Mouse (Mus musculus): Measurements from ENCODE around the gene Mpp4.

Gene Mpp4

GRCm38 (mm10) chr1:59163030-59163461, at the start of gene Mpp4:
TSS of gene Mpp4 (minus strand) at chr1:59163389.
- peak; percentile 37 to 52 for DNase-seq (ENCODE audit: low spot score in 2 of 2)

- no peak for DNase-seq (ENCODE audit: low spot score in 2 of 2)
Measured at GRCm38 (mm10) chr1:59212951-59213350, 49.8 kb upstream of the Mpp4 start.

DNA sequence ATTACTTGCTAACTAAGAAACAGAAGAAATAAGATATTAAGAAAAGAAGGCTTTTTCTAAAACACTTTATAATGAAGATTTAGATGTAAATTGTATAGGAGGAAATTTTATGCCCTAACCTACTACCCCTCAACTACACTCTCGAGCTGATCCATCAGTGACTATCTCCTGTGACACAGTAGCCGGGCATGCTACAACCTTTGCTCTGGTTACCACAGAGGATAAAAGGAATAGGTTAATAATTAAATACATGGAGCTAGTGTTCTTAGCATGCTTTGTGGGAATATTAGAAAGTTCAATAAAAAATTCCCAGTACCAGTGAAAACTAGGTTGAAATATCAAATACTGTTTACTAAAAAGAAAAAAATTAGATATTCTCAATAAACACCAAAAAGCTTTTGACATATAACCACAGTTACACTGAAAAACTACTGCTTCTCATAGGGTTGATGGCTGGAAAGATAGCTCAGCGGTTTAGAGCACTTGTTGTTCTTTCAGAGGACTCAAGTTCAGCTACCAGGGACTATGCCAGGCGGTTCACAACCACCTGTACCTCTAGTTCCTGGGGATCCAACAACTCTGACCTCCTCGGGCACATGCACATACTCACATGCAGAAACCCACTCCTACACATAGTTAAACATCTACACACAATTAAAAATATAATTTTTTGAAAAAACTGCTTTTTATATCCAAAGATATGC, 49.0 kb upstream of the Mpp4 start:
- no peak for DNase-seq (ENCODE audit: low spot score in 2 of 2)

DNA sequence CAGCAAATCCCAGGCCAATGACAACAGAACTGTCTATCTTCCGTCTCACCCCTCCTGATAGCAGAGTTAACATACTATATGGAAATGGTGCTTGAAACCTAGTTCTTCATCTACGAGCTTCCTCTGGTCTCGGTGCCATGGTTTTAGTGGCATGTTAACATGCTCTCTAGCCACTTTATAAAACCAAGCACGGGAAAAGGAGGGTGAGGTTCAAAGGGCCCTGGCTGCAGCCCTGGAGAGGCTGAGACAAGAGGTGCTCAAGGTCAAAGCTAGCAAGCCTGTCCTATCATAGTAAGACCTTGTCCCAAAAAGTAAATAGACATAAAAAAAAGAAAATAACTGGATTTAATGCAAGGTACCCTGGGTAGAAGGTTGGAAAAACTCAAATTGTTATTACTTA, 48.5 kb upstream of the Mpp4 start:
- DNase-seq (ENCODE audit: low spot score in 2 of 2), result no peak

GRCm38 (mm10) chr1:59208331-59208730, 45.1 kb upstream of the Mpp4 start:
- DNase-seq (ENCODE audit: low spot score in 2 of 2), result no peak

DNA sequence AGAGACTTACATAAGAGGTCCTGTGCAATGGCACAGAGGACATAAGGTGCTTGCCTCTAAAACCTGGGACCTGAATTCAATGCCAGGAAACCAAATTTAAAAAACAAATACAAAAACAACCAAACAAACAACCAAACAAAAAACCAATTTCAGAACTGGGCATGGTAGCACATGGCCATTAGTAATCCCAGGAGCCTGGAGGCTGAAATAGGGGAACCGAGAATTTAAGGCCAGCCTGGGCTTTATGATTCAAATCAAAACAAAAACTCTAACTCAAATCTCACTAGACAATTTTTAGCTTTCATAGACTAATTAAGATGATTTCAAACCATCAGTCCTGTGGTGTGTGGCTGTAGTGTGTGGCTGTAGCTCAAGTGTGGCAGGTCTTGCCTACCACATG, 41.3 kb upstream of the Mpp4 start:
- no peak for DNase-seq (ENCODE audit: low spot score in 2 of 2)

DNA sequence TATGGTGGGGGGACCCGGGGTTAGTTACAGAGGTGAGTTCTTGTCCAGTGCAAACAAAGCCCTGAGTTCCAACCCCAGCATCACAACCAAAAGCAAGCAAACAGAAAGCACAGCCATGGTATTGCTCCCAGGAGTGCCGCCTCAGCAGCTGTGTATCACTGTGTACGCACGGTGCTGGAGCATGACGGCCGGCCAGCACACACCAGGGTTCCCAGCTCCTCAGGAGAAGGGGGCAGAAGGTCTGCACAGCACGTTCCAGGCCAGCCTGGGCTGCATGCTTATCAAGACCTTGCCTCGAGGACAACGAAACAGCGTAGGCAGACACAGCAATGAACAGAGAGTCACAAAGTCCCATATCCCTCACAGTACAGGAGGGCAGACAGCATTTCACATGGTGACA, 39.2 kb upstream of the Mpp4 start:
- no peak for DNase-seq (ENCODE audit: low spot score in 2 of 2)

GRCm38 (mm10) chr1:59201561-59201960, 38.4 kb upstream of the Mpp4 start:
- DNase-seq (ENCODE audit: low spot score in 2 of 2), result no peak

DNA sequence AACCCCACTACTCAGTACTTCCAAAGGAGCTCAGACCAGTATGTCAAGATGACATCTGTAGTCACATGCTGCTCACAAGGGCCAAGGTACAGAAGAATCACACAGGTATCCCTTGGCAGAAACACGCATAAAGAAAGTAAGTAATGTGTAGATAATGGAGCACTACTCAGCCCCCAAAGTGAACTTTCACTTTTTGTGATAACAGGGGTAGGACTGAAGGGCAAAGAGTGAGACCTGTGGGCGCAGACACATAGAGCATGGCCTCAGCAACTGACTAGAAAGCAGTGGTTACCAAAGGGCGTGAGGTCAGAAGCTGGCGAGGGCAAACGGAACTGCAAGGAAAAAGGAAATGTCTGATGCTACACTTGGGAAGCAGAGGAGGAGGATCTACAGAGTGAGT, 37.8 kb upstream of the Mpp4 start:
- DNase-seq (ENCODE audit: low spot score in 2 of 2), result no peak

GRCm38 (mm10) chr1:59194979-59195378, 31.8 kb upstream of the Mpp4 start:
- no peak for DNase-seq (ENCODE audit: low spot score in 2 of 2)

- DNase-seq (ENCODE audit: low spot score in 2 of 2), result no peak
Measured at GRCm38 (mm10) chr1:59187786-59188185, 24.6 kb upstream of the Mpp4 start.

DNA sequence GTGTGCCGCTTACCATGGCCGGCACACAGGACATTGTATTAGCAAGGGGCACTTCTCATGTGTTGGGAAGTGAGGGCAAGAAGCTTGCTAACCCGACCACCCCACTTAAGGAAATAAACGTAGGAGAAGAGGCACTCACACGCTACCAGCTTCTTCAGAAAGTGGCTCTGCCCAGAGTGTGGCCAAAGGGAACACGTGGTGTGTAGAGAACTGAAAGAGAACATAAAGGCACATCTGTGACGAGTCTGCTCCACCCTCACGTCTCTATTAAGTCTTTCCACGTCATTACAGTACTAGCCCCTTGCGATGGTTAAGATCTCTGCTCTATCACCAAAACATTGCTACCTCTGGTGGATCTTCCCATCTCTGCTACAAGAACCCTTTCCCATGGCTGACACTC, 23.1 kb upstream of the Mpp4 start:
- DNase-seq (ENCODE audit: low spot score in 2 of 2), result no peak

- DNase-seq (ENCODE audit: low spot score in 2 of 2), result no peak
Measured at GRCm38 (mm10) chr1:59185410-59185809, 22.2 kb upstream of the Mpp4 start.

- no peak for DNase-seq (ENCODE audit: low spot score in 2 of 2)
Measured at GRCm38 (mm10) chr1:59183045-59183444, 19.9 kb upstream of the Mpp4 start.

GRCm38 (mm10) chr1:59182373-59182772, 19.2 kb upstream of the Mpp4 start:
- no peak for DNase-seq (ENCODE audit: low spot score in 2 of 2)

GRCm38 (mm10) chr1:59180003-59180402, 16.8 kb upstream of the Mpp4 start:
- DNase-seq (ENCODE audit: low spot score in 2 of 2), result no peak

GRCm38 (mm10) chr1:59178401-59178800, 15.2 kb upstream of the Mpp4 start:
- no peak for DNase-seq (ENCODE audit: low spot score in 2 of 2)

DNA sequence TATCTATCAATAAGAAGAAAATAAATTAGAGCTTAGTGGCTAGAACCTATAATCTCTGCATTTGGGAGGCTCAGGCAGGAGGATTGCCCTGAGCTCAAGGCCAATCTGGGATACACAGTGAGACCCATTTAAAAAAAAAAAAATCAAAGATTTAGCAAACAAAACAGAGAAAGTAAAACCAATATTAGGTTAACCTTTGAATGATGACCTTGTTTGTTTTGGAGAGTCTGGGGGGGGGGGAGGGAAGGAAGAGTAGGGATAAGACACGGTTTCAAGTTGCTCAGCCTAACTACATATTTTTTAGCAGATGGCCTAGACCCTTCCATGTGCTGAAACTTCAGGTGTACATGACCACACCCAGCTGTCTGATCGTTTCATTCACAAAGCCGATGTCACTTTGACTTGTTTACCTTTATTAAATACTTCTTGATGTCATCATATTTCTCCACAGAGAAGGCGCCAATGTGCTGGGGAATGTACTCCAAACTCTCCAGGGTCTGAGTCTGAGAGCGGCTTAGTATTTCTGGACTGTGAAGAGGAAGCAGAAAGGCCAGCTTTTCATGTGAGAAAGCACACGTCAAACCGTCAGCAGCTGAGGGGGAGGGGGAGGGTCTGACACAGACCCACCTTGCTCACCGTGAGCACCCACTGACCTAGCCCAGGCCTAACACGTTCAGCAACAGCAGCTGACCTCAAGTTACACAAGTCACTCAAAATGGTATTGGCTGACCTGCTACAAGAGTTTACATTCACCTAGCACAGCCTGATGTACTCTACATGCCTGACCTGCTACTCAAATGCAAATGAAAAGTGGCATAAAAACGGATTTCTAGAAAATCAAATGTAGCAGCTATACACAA, 11.6 kb upstream of the Mpp4 start:
- DNase-seq (ENCODE audit: low spot score in 2 of 2), result no peak

GRCm38 (mm10) chr1:59173023-59173422, 9.8 kb upstream of the Mpp4 start:
- no peak for DNase-seq (ENCODE audit: low spot score in 2 of 2)

GRCm38 (mm10) chr1:59171875-59172274, 8.7 kb upstream of the Mpp4 start:
- DNase-seq (ENCODE audit: low spot score in 2 of 2), result no peak

DNA sequence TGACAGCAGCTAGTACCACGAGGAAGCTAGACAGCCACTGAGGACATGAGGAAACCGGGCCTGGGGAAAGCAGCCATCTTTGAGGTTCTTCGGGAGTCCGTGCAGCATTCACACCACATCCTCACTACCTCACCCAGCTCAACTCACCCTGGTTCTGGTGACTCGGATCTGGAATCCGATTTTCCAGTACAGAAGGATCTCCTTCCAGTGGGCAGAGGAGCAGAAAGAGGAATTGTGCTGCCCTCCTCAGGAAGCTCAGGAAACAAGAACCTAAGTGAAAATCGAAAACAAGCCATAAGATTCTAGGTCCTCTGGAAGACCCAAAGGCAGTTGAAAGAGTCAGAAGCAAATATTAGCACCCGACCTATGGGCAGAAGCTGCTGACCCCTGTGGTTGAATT, 7.1 kb upstream of the Mpp4 start:
- DNase-seq (ENCODE audit: low spot score in 2 of 2), result no peak

GRCm38 (mm10) chr1:59169586-59169985, 6.4 kb upstream of the Mpp4 start:
- no peak for DNase-seq (ENCODE audit: low spot score in 2 of 2)

GRCm38 (mm10) chr1:59168556-59168955, 5.4 kb upstream of the Mpp4 start:
- no peak for DNase-seq (ENCODE audit: low spot score in 2 of 2)

All from frontal cortex, postnatal 25 days (tissue).